Mouse (Mus musculus) thymus, postnatal 25 days (tissue): Measurements from ENCODE around the gene Ppp4r3a.
A peak's percentile ranks its signal among the peaks of the same experiment; 100 is the strongest.
"Not testable (repeated sequence)": the region's sequence is repeated elsewhere in the genome, so short reads cannot be mapped to it uniquely, and the experiment has no call there.

Source experiments
- DNase-seq: peaks from one replicate; pipeline ENCODE4 v3.0.0; 2022

Gene Ppp4r3a

GRCm38 (mm10) chr12:101083076-101083838 is at the start of gene Ppp4r3a:
Gene Ppp4r3a (minus strand): TSS chr12:101083702.
- peak; percentile 91 for DNase-seq

DNA sequence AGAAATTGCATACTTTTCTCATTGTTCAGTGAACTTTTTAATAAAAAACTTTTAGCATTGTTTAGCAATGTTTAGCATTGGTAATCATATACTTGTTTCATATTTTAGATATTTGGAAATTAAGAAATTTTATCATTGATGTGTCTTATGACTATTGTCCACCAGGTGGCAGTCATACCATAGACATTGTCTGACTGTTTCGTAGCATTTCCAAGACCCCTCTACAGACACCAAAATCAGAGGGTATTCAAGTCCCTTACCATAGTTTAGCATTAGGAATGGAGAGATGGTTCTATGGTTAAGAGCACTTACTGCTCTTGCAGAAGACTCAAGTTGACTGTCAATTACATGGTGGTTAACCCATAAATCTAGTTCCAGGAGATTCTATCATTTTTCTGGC is 39.5 kb upstream of the Ppp4r3a start:
- DNase-seq, result no peak

DNA sequence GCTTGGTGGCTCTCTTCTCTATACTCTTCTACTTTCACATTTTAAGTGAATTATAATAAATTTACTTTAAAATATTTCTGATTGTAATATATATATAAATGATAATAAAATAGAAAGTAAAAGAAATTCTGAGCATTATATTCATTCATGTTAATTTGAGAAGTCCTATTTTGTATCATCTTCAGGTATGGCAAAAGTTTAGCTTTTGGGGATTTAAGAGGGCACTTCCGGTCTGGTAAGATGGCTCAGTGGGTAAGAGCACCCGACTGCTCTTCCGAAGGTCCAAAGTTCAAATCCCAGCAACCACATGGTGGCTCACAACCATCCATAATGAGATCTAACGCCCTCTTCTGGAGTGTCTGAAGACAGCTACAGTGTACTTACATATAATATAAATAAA is 38.6 kb upstream of the Ppp4r3a start:
- DNase-seq, result not testable (repeated sequence)

- not testable (repeated sequence) for DNase-seq
Measured at GRCm38 (mm10) chr12:101109794-101110585, 26.5 kb upstream of the Ppp4r3a start.

DNA sequence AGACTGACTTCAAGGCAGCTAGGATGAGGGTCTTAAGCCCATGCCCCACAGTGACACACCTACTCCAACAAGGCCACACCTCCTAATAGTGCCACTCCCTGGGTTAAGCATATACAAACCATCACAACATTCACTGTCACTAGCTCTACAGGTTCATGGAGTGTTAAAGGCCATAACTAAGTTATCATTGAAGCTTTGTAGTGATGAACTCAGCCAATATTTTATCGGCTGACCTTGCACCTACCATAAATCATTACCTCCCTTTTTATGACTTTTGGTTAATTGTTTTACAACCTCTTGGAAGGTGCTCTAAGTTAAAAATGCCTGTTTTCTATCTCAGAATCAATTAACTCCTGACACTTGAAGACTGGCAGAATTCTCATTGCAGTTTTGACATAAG is 24.2 kb upstream of the Ppp4r3a start:
- DNase-seq, result no peak

- no peak for DNase-seq
Measured at GRCm38 (mm10) chr12:101105571-101105970, 22.1 kb upstream of the Ppp4r3a start.

- peak; percentile 48 for DNase-seq
Measured at GRCm38 (mm10) chr12:101102648-101103047, 19.1 kb upstream of the Ppp4r3a start.

DNA sequence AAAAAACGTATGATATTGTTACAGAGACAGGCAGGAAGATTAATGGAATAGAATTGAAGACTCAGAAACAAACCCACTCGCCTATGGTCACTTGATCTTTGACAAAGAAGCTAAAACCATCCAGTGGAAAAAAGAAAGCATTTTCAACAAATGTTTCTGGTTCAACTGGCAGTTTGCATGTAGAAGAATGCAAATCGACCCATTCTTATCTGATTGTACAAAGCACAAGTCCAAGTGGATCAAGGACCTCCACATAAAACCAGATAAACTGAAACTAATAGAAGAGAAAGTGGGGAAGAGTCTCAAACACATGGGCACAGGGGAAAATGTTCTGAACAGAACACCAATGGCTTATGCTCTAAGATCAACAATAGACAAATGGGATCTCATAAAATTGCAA is 10.2 kb upstream of the Ppp4r3a start:
- not testable (repeated sequence) for DNase-seq

GRCm38 (mm10) chr12:101089955-101090354 is 6.5 kb upstream of the Ppp4r3a start:
- DNase-seq, result no peak

DNA sequence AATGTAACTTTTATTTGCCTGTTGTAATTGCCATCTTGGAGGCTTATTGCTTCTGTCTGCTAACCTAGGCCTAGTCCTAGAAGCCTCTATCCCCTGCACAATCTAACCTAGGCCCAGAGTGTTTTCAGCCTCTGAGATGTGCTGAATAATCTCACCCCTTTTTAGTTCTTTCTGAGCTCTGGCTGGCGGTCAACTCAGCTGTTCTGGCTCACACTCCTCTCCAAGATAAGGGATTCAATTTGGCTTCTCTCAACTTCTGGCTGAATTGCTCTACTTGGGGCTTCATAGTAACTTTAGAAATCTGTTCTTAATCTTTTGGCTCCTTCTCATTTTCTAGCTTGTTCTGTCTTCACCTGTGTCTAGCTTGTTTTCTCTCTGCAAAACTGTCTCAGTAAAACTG is 3.9 kb upstream of the Ppp4r3a start:
- no peak for DNase-seq

- DNase-seq, result no peak
Measured at GRCm38 (mm10) chr12:101084881-101085666, 1.6 kb upstream of the Ppp4r3a start.

GRCm38 (mm10) chr12:101084237-101084636 is 735 bp upstream of the Ppp4r3a start:
- no peak for DNase-seq

GRCm38 (mm10) chr12:101083839-101084195 is 315 bp upstream of the Ppp4r3a start:
- DNase-seq, result no peak

GRCm38 (mm10) chr12:101082296-101083075 is 1.0 kb downstream of the Ppp4r3a start:
- peak; percentile 42 for DNase-seq

GRCm38 (mm10) chr12:101077955-101078354 is 5.5 kb downstream of the Ppp4r3a start:
- no peak for DNase-seq

GRCm38 (mm10) chr12:101075433-101075832 is 8.1 kb downstream of the Ppp4r3a start:
- DNase-seq, result no peak

DNA sequence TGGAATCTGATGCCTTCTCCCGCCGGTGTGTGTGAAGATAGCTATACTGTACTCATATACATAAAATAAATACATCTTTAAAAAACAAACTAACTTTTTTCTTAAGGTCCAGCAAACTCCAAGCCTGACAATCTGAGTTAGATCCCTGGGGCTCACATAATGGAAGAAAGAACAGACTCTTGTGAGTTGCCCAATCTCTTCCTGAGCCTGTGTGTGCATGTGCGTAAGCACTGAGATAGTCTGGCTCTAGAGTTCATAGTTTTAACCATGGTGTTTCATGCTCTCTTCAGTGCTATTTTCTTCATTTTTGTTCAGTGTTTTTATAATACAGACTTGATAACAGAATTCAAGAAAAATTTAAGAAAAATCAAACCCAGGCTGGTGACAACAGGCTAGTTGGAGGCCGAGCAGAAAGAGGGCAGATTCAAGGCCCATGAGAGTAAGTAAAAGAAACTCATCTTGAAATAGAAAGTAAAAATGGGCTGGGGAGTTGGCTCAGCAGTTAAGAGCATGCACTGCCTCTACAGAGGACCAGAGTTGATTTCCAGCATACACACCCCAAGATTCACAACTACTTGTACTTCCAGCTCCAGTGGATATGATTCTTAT is 8.6 kb downstream of the Ppp4r3a start:
- no peak for DNase-seq

DNA sequence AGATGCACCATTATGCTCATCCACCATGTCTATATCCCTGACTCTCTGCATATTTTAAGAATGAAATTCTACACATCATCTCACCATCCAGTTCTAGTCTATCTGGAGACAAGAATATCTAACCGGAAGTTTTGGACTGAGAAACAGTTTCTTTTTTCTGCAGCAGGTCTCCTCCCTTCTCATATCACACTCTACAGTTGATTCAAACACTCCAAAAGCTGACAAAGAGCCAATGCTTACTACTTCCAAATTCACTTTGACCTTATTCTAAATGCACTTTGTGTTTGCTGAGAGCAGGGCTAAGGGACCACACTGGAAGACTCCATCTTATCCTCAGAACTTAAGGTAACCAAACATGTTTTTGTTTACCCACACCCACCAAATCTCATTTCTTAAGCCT is 13.7 kb downstream of the Ppp4r3a start:
- no peak for DNase-seq

GRCm38 (mm10) chr12:101066329-101066728 is 17.2 kb downstream of the Ppp4r3a start:
- DNase-seq, result no peak

- DNase-seq, result no peak
Measured at GRCm38 (mm10) chr12:101039956-101040355, 43.5 kb downstream of the Ppp4r3a start.

- peak; percentile 95 for DNase-seq
Measured at GRCm38 (mm10) chr12:101028954-101029731, 54.4 kb downstream of the Ppp4r3a start, which contains the start of gene Ccdc88c. Gene Ccdc88c (minus strand): TSS chr12:101029056.
